24 mouse cellular contexts compared by ENCODE assay signal in the genomic region with DNA sequence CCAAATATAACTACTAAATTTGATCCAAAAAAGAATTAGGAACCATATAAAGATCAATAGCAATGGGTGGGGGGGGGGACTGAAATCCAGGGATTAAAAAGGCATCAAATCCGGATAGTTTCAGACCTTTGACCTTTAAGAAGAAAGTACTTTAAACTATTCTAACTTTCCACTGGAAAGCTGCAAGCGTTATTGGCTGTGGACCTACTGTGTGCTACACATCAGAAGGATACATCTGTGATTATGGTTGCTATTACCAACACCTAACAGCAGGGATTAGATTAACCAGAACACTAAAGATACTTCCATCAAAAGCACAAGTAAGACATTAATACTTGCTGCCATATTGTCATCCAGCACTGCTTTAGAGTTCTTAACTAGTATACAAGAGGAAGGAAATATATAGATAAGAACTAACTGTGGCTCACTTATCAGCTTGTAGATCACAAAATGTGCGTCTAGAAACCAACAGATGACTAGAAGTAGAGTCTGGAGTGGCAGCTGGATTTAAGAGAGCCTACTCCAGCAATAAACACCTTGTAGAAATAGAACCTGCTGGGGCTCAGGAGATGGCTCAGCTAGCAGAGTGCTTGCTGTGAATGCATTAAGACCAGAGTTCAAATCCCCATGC. TPM values are rescaled to one million over a fixed set of nuclear protein-coding genes. Genes with fewer than 3 reads are reported as not detected.
A peak's percentile ranks its signal among the peaks of the same experiment; 100 is the strongest.
DNase-seq lines count a peak whose midpoint lies in the region; ATAC-seq and TF ChIP-seq lines count a peak whose summit lies in the region.
"Had no signal": no experiment of that assay in that cellular context is flagged by ENCODE, and none has a peak within 500 bp of the region (broad histone marks: within the 10 kb centered on the region; RNA-seq: fewer than 3 reads in every experiment).

No protein-coding gene starts in this region.

- H3K4me2 ChIP-seq in midbrain, embryonic 11.5 days: no peak overlapping the region
- H3K4me2 ChIP-seq in midbrain, embryonic 14.5 days (ENCODE audit: low read length): no peak overlapping the region
- H3K4me2 ChIP-seq: embryonic facial prominence, embryonic 13.5 days; forebrain, embryonic 12.5 days; forebrain, embryonic 15.5 days; heart, embryonic 11.5 days; hindbrain, embryonic 12.5 days; hindbrain, embryonic 15.5 days had no signal

- no peak for ATAC-seq in midbrain, embryonic 11.5 days (ENCODE audit: low FRiP score)
- ATAC-seq in midbrain, embryonic 14.5 days (ENCODE audit: low FRiP score, low TSS enrichment): no peak
- ATAC-seq: forebrain, embryonic 15.5 days had no signal

- TF ChIP-seq EP300 in MEL (IDR thresholded peaks at IDR 0.05; ENCODE audit: low read depth in 1 of 2, low read length in 2 of 2): peak; percentile 45 to 62

- TF ChIP-seq RAD21 in MEL (IDR thresholded peaks at IDR 0.05; ENCODE audit: low read depth, low read length): no peak

- H3K4me3 ChIP-seq in midbrain, embryonic 11.5 days (ENCODE audit: low read depth, low read length): no peak overlapping the region
- no peak overlapping the region for H3K4me3 ChIP-seq in midbrain, embryonic 14.5 days (replicated peaks; ENCODE audit: low read depth, low read length)
- no peak overlapping the region for H3K4me3 ChIP-seq in MEL (ENCODE audit: control insufficient read depth in 1 of 2, insufficient read depth in 1 of 2, low read depth in 2 of 2, low read length in 2 of 2)
- H3K4me3 ChIP-seq: embryonic facial prominence, embryonic 10.5 days; embryonic facial prominence, embryonic 13.5 days; erythroblast, embryonic 14.5 days; forebrain, embryonic 12.5 days; forebrain, embryonic 15.5 days; hindbrain, embryonic 12.5 days; hindbrain, embryonic 15.5 days had no signal

- H3K27ac ChIP-seq in midbrain, embryonic 11.5 days (ENCODE audit: low read depth, low read length): no peak overlapping the region
- H3K27ac ChIP-seq in midbrain, embryonic 14.5 days (replicated peaks; ENCODE audit: low read depth, low read length): no peak overlapping the region
- H3K27ac ChIP-seq in MEL (ENCODE audit: control insufficient read depth, low read depth, low read length): peak overlapping the region; percentile 26; the same call in 1 of the 2 replicates
- H3K27ac ChIP-seq: embryonic facial prominence, embryonic 10.5 days; embryonic facial prominence, embryonic 13.5 days; forebrain, embryonic 12.5 days; forebrain, embryonic 15.5 days; hindbrain, embryonic 12.5 days; hindbrain, embryonic 15.5 days had no signal

- no peaks in the 10 kb centered on the region for H3K9me3 ChIP-seq in midbrain, embryonic 11.5 days (ENCODE audit: control insufficient read depth, low read length)
- no peaks in the 10 kb centered on the region for H3K9me3 ChIP-seq in midbrain, embryonic 14.5 days (ENCODE audit: control insufficient read depth, low read length)
- H3K9me3 ChIP-seq in MEL (replicated peaks; ENCODE audit: insufficient read depth, low read length): no peaks in the 10 kb centered on the region
- H3K9me3 ChIP-seq: embryonic facial prominence, embryonic 10.5 days; embryonic facial prominence, embryonic 13.5 days; forebrain, embryonic 12.5 days; forebrain, embryonic 15.5 days; G1E; hindbrain, embryonic 12.5 days; hindbrain, embryonic 15.5 days had no signal

- WGBS in midbrain, embryonic 11.5 days: 74% methylated on average over 3 of the region's 3 CpGs
- 75% methylated on average over 3 of the region's 3 CpGs for WGBS in midbrain, embryonic 14.5 days

- TF ChIP-seq POLR2A in MEL (IDR thresholded peaks at IDR 0.05; ENCODE audit: control insufficient read depth in 1 of 2, insufficient read depth in 1 of 2, low read depth in 1 of 2, low read length in 2 of 2, poor library complexity in 1 of 2): no peak

- no peaks in the 10 kb centered on the region for H3K36me3 ChIP-seq in midbrain, embryonic 11.5 days (ENCODE audit: control insufficient read depth, insufficient read depth, low read length)
- no peaks in the 10 kb centered on the region for H3K36me3 ChIP-seq in midbrain, embryonic 14.5 days (ENCODE audit: control insufficient read depth, insufficient read depth, low read length)
- H3K36me3 ChIP-seq in MEL (ENCODE audit: control insufficient read depth in 1 of 2, insufficient read depth in 2 of 2, low read length in 2 of 2): peaks cover 0 to 19% of the 10 kb centered on the region in 2 experiments; a peak in 2 of 4 replicates
- H3K36me3 ChIP-seq: embryonic facial prominence, embryonic 10.5 days; forebrain, embryonic 12.5 days; forebrain, embryonic 15.5 days; G1E; hindbrain, embryonic 12.5 days; hindbrain, embryonic 15.5 days had no signal

- H3K4me1 ChIP-seq in midbrain, embryonic 11.5 days (ENCODE audit: control insufficient read depth, insufficient read depth, low read length): no peaks in the 10 kb centered on the region
- H3K4me1 ChIP-seq in midbrain, embryonic 14.5 days (ENCODE audit: control insufficient read depth, insufficient read depth, low read length): no peaks in the 10 kb centered on the region
- H3K4me1 ChIP-seq in MEL (ENCODE audit: control insufficient read depth in 1 of 2, insufficient read depth in 2 of 2, low read length in 2 of 2): peaks cover 14 to 15% of the 10 kb centered on the region in 2 experiments
- H3K4me1 ChIP-seq: embryonic facial prominence, embryonic 10.5 days; forebrain, embryonic 12.5 days; forebrain, embryonic 15.5 days; hindbrain, embryonic 12.5 days; hindbrain, embryonic 15.5 days had no signal

- no peaks in the 10 kb centered on the region for H3K27me3 ChIP-seq in midbrain, embryonic 11.5 days (ENCODE audit: control insufficient read depth, insufficient read depth, low read length)
- no peaks in the 10 kb centered on the region for H3K27me3 ChIP-seq in midbrain, embryonic 14.5 days (ENCODE audit: control insufficient read depth, insufficient read depth, low read length)
- no peaks in the 10 kb centered on the region for H3K27me3 ChIP-seq in MEL (ENCODE audit: control insufficient read depth in 1 of 2, insufficient read depth in 2 of 2, low read length in 2 of 2)
- H3K27me3 ChIP-seq: embryonic facial prominence, embryonic 13.5 days; forebrain, embryonic 12.5 days; forebrain, embryonic 15.5 days; hindbrain, embryonic 12.5 days; hindbrain, embryonic 15.5 days had no signal

- peak; percentile 79 for DNase-seq in midbrain, embryonic 11.5 days (ENCODE audit: low spot score, missing footprints)
- no peak for DNase-seq in midbrain, embryonic 14.5 days
- DNase-seq in CD4-positive helper T cell, adult 2 months (ENCODE audit: low read depth, low spot score): peak; percentile 40
- peak; percentile 38 for DNase-seq in MEL (ENCODE audit: low read depth, low spot score)
- DNase-seq in spleen, postnatal 14 days (ENCODE audit: low spot score in 2 of 2): no peak
- DNase-seq in kidney, adult 11 months: no peak
- DNase-seq: adrenal gland, adult 2 months; adrenal gland, postnatal 14 days; cerebellum, adult 11 months; cerebellum, adult 2 months; cerebellum, postnatal 10 days; cerebellum, postnatal 36 days; embryo, embryonic 11 days; gastrocnemius, postnatal 25 days had no signal

- H3K79me2 ChIP-seq in MEL (ENCODE audit: control insufficient read depth, insufficient read depth, low read length, poor library complexity): no peaks in the 10 kb centered on the region

- TF ChIP-seq CTCF in MEL (IDR thresholded peaks at IDR 0.05 in 2 of 3, conservative IDR thresholded peaks at IDR 0.05 in 1 of 3; ENCODE audit: control insufficient read depth in 1 of 3, insufficient read depth in 1 of 3, low read depth in 2 of 3, low read length in 3 of 3, poor library complexity in 1 of 3, severe bottlenecking in 1 of 3): no peak

- H3K9ac ChIP-seq in midbrain, embryonic 11.5 days (ENCODE audit: low read length): no peak overlapping the region
- H3K9ac ChIP-seq in midbrain, embryonic 14.5 days (replicated peaks; ENCODE audit: low read length): no peak overlapping the region
- no peak overlapping the region for H3K9ac ChIP-seq in MEL (ENCODE audit: control insufficient read depth, low read depth, low read length, poor library complexity, severe bottlenecking)
- H3K9ac ChIP-seq: embryonic facial prominence, embryonic 13.5 days; forebrain, embryonic 12.5 days; forebrain, embryonic 15.5 days; hindbrain, embryonic 12.5 days; hindbrain, embryonic 15.5 days had no signal

TF ChIP-seq in MEL, 35 proteins besides CTCF, POLR2A, EP300 and RAD21:
- TF ChIP-seq RCOR1 (IDR thresholded peaks at IDR 0.05; ENCODE audit: low read depth, low read length): peak; percentile 8; the same call in 1 of the 2 replicates
- 0 out of 2 replicates have a peak, but pooled peaks have one; percentile 38 for TF ChIP-seq SIN3A (IDR thresholded peaks at IDR 0.05; ENCODE audit: low read length)
- TF ChIP-seq GATA1 (IDR thresholded peaks at IDR 0.05; ENCODE audit: low read depth, low read length): peak; percentile 64
- no peak for TF ChIP-seq BHLHE40 (IDR thresholded peaks at IDR 0.05; ENCODE audit: borderline replicate concordance, low read depth, low read length)
- 0 out of 2 replicates have a peak, but pooled peaks have one; percentile 36 for TF ChIP-seq ETS1 (IDR thresholded peaks at IDR 0.05; ENCODE audit: low read depth, low read length)
- TF ChIP-seq ZKSCAN1 (IDR thresholded peaks at IDR 0.05; ENCODE audit: low read depth, low read length): peak; percentile 98
- no peak for TF ChIP-seq NRF1 (IDR thresholded peaks at IDR 0.05; ENCODE audit: insufficient read depth, low read depth, low read length, poor library complexity, severe bottlenecking)
- no peak for TF ChIP-seq JUND (IDR thresholded peaks at IDR 0.05; ENCODE audit: low read depth, low read length)
- TF ChIP-seq MAFK (IDR thresholded peaks at IDR 0.05; ENCODE audit: borderline replicate concordance, low read depth, low read length): no peak
- no peak for TF ChIP-seq TBP (IDR thresholded peaks at IDR 0.05; ENCODE audit: low read depth, low read length)
- no peak for TF ChIP-seq CHD2 (IDR thresholded peaks at IDR 0.05; ENCODE audit: low read length)
- no peak for TF ChIP-seq HCFC1 (IDR thresholded peaks at IDR 0.05; ENCODE audit: low read depth, low read length)

RNA-seq across cellular contexts. Expression of a gene that starts 14.3 kb away (rescaled TPM):
- 0.22 and 0.26 TPM in 2 replicates for polyA plus RNA-seq in midbrain, embryonic 11.5 days (2014; fragmentation: Nextera tagmentation; extraction: Ambion mirVana)
- 1.6 and 1.7 TPM in 2 replicates for polyA plus RNA-seq in midbrain, embryonic 14.5 days (2014; fragmentation: Nextera tagmentation; extraction: Ambion mirVana)
- 0.08 and 0.10 TPM in 2 replicates for total RNA-seq in MEL (2012; rRNA removed)
- under 1 TPM in 1 of 2 experiments, not detected in 1; 0.21 TPM for polyA plus RNA-seq in MEL (2012; ENCODE audit: insufficient read depth in 1 of 2, insufficient read length in 2 of 2, low read depth in 1 of 2, low replicate concordance in 2 of 2, missing spikeins in 1 of 2)
- total RNA-seq: hematopoietic stem cell, adult 5-6 weeks had no signal
- polyA plus RNA-seq: erythroblast, embryonic 14.5 days; G1E had no signal

Comparison
In these comparisons a context has a peak if more than half of its experiments do, and no peak if none do; other contexts are left out.
1. DNase-seq: peak in midbrain, embryonic 11.5 days (single experiment), CD4-positive helper T cell, adult 2 months (single experiment) and MEL (single experiment); none in midbrain, embryonic 14.5 days (single experiment), spleen, postnatal 14 days (0 of 2) and kidney, adult 11 months (single experiment).